Mouse (Mus musculus): Measurements from ENCODE around the gene Rbm25.

GRCm38 (mm10) chr12:83650346-83650745, 19.3 kb downstream of the Rbm25 start:
- TF ChIP-seq CTCF (IDR thresholded peaks at IDR 0.05; ENCODE audit: insufficient read depth, low read length) (no peak), POLR2A (IDR thresholded peaks at IDR 0.05; ENCODE audit: borderline replicate concordance, extremely low read depth, low read depth, low read length) (no peak)
